Comparison of ENCODE assay signal across 22 mouse cellular contexts in genomic region chr2:157780956-157781355, GRCm38 (mm10). TPM values are rescaled to one million over a fixed set of nuclear protein-coding genes. Genes with fewer than 3 reads are reported as not detected.
A peak's percentile ranks its signal among the peaks of the same experiment; 100 is the strongest.
DNase-seq lines count a peak whose midpoint lies in the region; ATAC-seq lines count a peak whose summit lies in the region.
"Had no signal": no experiment of that assay in that cellular context is flagged by ENCODE, and none has a peak within 500 bp of the region (broad histone marks: within the 10 kb centered on the region; RNA-seq: fewer than 3 reads in every experiment).

No protein-coding gene starts in this region.

- no peaks in the 10 kb centered on the region for H3K4me1 ChIP-seq in forebrain, embryonic 11.5 days (replicated peaks; ENCODE audit: control insufficient read depth, insufficient read depth, low read length)
- H3K4me1 ChIP-seq in forebrain, embryonic 15.5 days: peaks cover 3% of the 10 kb centered on the region; the same call in 1 of the 2 replicates
- peaks cover 20% of the 10 kb centered on the region for H3K4me1 ChIP-seq in neural tube, embryonic 13.5 days (replicated peaks)
- no peaks in the 10 kb centered on the region for H3K4me1 ChIP-seq in midbrain, embryonic 14.5 days (ENCODE audit: control insufficient read depth, insufficient read depth, low read length)
- H3K4me1 ChIP-seq: intestine, embryonic 15.5 days; limb, embryonic 15.5 days had no signal

- peak overlapping the region; percentile 28; the same call in 1 of the 2 replicates for H3K27ac ChIP-seq in forebrain, embryonic 11.5 days (ENCODE audit: low read depth, low read length)
- no peak overlapping the region for H3K27ac ChIP-seq in forebrain, embryonic 15.5 days (replicated peaks)
- H3K27ac ChIP-seq in neural tube, embryonic 13.5 days (replicated peaks): no peak overlapping the region; the same call in 1 of the 2 replicates
- peak overlapping the region; percentile 61; the same call in 1 of the 2 replicates for H3K27ac ChIP-seq in midbrain, embryonic 14.5 days (replicated peaks; ENCODE audit: low read depth, low read length)
- H3K27ac ChIP-seq: intestine, embryonic 15.5 days; layer of hippocampus, adult 2 months; limb, embryonic 15.5 days; liver, embryonic 14.5 days had no signal

- no peaks in the 10 kb centered on the region for H3K9me3 ChIP-seq in forebrain, embryonic 11.5 days (ENCODE audit: control insufficient read depth, low read length)
- H3K9me3 ChIP-seq in forebrain, embryonic 15.5 days: no peaks in the 10 kb centered on the region
- no peaks in the 10 kb centered on the region for H3K9me3 ChIP-seq in neural tube, embryonic 13.5 days
- H3K9me3 ChIP-seq in midbrain, embryonic 14.5 days (ENCODE audit: control insufficient read depth, low read length): no peaks in the 10 kb centered on the region
- H3K9me3 ChIP-seq: intestine, embryonic 15.5 days; limb, embryonic 15.5 days had no signal

- no peaks in the 10 kb centered on the region for H3K36me3 ChIP-seq in forebrain, embryonic 11.5 days (ENCODE audit: control insufficient read depth, insufficient read depth, low read length)
- H3K36me3 ChIP-seq in forebrain, embryonic 15.5 days: no peaks in the 10 kb centered on the region
- peaks cover 29% of the 10 kb centered on the region for H3K36me3 ChIP-seq in neural tube, embryonic 13.5 days
- peaks cover 17% of the 10 kb centered on the region; the same call in 1 of the 2 replicates for H3K36me3 ChIP-seq in midbrain, embryonic 14.5 days (ENCODE audit: control insufficient read depth, insufficient read depth, low read length)
- H3K36me3 ChIP-seq: intestine, embryonic 15.5 days had no signal

- H3K4me3 ChIP-seq in forebrain, embryonic 11.5 days (ENCODE audit: low read depth, low read length): no peak overlapping the region
- no peak overlapping the region for H3K4me3 ChIP-seq in forebrain, embryonic 15.5 days
- no peak overlapping the region for H3K4me3 ChIP-seq in neural tube, embryonic 13.5 days
- H3K4me3 ChIP-seq in midbrain, embryonic 14.5 days (replicated peaks; ENCODE audit: low read depth, low read length): no peak overlapping the region
- H3K4me3 ChIP-seq: intestine, embryonic 15.5 days; layer of hippocampus, adult 2 months; limb, embryonic 15.5 days; myocyte had no signal

- WGBS in forebrain, embryonic 11.5 days: 80% methylated on average over 3 of the region's 3 CpGs
- 37% methylated on average over 3 of the region's 3 CpGs for WGBS in forebrain, embryonic 15.5 days
- 69% methylated on average over 3 of the region's 3 CpGs for WGBS in neural tube, embryonic 13.5 days
- 47% methylated on average over 3 of the region's 3 CpGs for WGBS in midbrain, embryonic 14.5 days

- no peak for ATAC-seq in forebrain, embryonic 11.5 days (replicated peaks; ENCODE audit: low FRiP score)
- ATAC-seq in forebrain, embryonic 15.5 days (replicated peaks): no peak
- 0 out of 2 replicates have a peak, but pooled peaks have one; percentile 27 for ATAC-seq in neural tube, embryonic 13.5 days (ENCODE audit: low read depth)
- ATAC-seq in midbrain, embryonic 14.5 days (ENCODE audit: low FRiP score, low TSS enrichment): no peak
- ATAC-seq: intestine, embryonic 15.5 days had no signal

- H3K9ac ChIP-seq in forebrain, embryonic 11.5 days (ENCODE audit: low read length): no peak overlapping the region
- no peak overlapping the region for H3K9ac ChIP-seq in forebrain, embryonic 15.5 days (replicated peaks)
- H3K9ac ChIP-seq in neural tube, embryonic 13.5 days: no peak overlapping the region
- H3K9ac ChIP-seq in midbrain, embryonic 14.5 days (replicated peaks; ENCODE audit: low read length): no peak overlapping the region
- H3K9ac ChIP-seq: intestine, embryonic 15.5 days; limb, embryonic 15.5 days; liver, embryonic 14.5 days; lung, embryonic 14.5 days had no signal

- no peak for DNase-seq in forebrain, embryonic 11.5 days (ENCODE audit: low spot score)
- DNase-seq in neural tube, embryonic 10.5 days (ENCODE audit: extremely low spot score, low spot score): no peak
- peak; percentile 57 for DNase-seq in midbrain, embryonic 14.5 days
- DNase-seq in kidney, adult 18-20 months: no peak
- DNase-seq in layer of hippocampus, postnatal 10 days (ENCODE audit: low spot score in 2 of 2): no peak
- DNase-seq in ovary, postnatal 36 days (ENCODE audit: low spot score): no peak
- DNase-seq: adrenal gland, postnatal 10 days; cerebellum, adult 2 months; cerebellum, postnatal 25 days; heart, postnatal 4 days; kidney, adult 9 months; kidney, postnatal 25 days; left cerebral cortex, postnatal 4 days; lung, embryonic 14.5 days; right cerebral cortex, postnatal 14 days had no signal

- H3K4me2 ChIP-seq in forebrain, embryonic 11.5 days (ENCODE audit: low read depth, low read length, severe bottlenecking): no peak overlapping the region
- H3K4me2 ChIP-seq in forebrain, embryonic 15.5 days (replicated peaks): no peak overlapping the region
- no peak overlapping the region for H3K4me2 ChIP-seq in neural tube, embryonic 13.5 days
- no peak overlapping the region for H3K4me2 ChIP-seq in midbrain, embryonic 14.5 days (ENCODE audit: low read length)
- H3K4me2 ChIP-seq: intestine, embryonic 15.5 days; limb, embryonic 15.5 days; lung, embryonic 14.5 days had no signal

- H3K27me3 ChIP-seq in forebrain, embryonic 11.5 days (ENCODE audit: control insufficient read depth, insufficient read depth, low read length): no peaks in the 10 kb centered on the region
- no peaks in the 10 kb centered on the region for H3K27me3 ChIP-seq in forebrain, embryonic 15.5 days
- H3K27me3 ChIP-seq in neural tube, embryonic 13.5 days: 0 out of 2 replicates have a peak, but pooled peaks cover 2% of the 10 kb centered on the region
- H3K27me3 ChIP-seq in midbrain, embryonic 14.5 days (ENCODE audit: control insufficient read depth, insufficient read depth, low read length): no peaks in the 10 kb centered on the region
- H3K27me3 ChIP-seq: intestine, embryonic 15.5 days; limb, embryonic 15.5 days had no signal

RNA-seq across cellular contexts. Expression of gene Ctnnbl1, which starts 43.8 kb away (rescaled TPM):
- 98.3 and 110 TPM in 2 replicates for polyA plus RNA-seq in forebrain, embryonic 11.5 days (2014; fragmentation: Nextera tagmentation; extraction: Ambion mirVana)
- polyA plus RNA-seq in forebrain, embryonic 15.5 days (2015; fragmentation: Nextera tagmentation; extraction: Ambion mirVana): 81.1 and 82.5 TPM in 2 replicates
- polyA plus RNA-seq in neural tube, embryonic 13.5 days (2015; fragmentation: Nextera tagmentation; extraction: Ambion mirVana): 69.7 and 72.2 TPM in 2 replicates
- 61.2 and 78.7 TPM in 2 replicates for polyA plus RNA-seq in midbrain, embryonic 14.5 days (2014; fragmentation: Nextera tagmentation; extraction: Ambion mirVana)
- total RNA-seq in layer of hippocampus, postnatal 10 days (2021): 10 to 100 TPM; 23.0 to 28.0 TPM

Comparison
In these comparisons a context has a peak if more than half of its experiments do, and no peak if none do; other contexts are left out.
1. H3K27ac ChIP-seq: peak in forebrain, embryonic 11.5 days (single experiment) and midbrain, embryonic 14.5 days (single experiment); none in forebrain, embryonic 15.5 days (single experiment) and neural tube, embryonic 13.5 days (single experiment).